Mouse (Mus musculus) CD8-positive naive resting alpha-beta T cell, adult 2 months (primary cell): ENCODE data around the gene Tmem11.

Source experiments
- DNase-seq, 2 experiments: peaks; one replicate each; pipeline ENCODE4 v3.0.0; 2022; ENCODE audit warnings: low read depth in 2 of 2, low spot score in 2 of 2

Gene Tmem11

GRCm38 (mm10) chr11:60828903-60829302, 50.2 kb downstream of the Tmem11 start:
- DNase-seq = no peak

- DNase-seq = no peak
Measured at GRCm38 (mm10) chr11:60827241-60827945, 51.7 kb downstream of the Tmem11 start.

DNA sequence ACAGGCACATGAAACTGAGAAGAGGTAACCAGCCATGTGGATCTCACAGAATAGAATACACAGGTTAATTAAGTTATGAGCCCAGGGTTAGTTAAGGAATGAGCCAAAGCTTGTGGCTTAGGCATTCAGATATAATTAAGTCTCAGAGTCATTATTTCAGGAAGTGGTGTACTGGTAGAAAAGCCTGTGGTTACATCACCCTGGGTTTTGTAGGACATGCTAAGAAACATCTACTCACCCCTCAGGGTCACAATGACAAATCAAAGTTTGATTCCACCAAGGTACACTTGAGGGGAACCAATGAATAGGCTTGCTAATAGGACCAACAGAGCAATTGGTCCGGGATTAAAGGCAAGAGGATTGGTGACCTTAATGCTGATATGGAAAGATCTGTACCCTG, 52.4 kb downstream of the Tmem11 start:
- DNase-seq = no peak

DNA sequence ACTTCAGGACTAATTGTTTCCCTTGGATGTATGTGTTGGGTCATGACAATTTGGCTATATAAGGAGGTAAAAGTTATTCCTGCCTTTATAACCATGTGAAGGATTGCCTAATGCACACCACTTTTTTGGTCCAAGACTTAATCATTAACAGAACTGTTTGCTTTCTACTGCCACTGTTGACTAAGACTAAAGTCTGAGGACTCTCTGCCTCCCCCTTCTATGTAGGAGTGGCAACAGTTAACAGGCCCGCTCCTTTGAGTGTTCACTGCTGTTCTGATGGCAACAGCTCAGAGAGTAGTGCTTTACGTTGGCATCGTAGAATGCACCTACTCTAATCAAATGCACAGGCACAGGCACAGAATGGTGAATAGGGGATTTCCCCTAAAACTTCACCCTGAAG, 53.9 kb downstream of the Tmem11 start:
- no peak for DNase-seq

DNA sequence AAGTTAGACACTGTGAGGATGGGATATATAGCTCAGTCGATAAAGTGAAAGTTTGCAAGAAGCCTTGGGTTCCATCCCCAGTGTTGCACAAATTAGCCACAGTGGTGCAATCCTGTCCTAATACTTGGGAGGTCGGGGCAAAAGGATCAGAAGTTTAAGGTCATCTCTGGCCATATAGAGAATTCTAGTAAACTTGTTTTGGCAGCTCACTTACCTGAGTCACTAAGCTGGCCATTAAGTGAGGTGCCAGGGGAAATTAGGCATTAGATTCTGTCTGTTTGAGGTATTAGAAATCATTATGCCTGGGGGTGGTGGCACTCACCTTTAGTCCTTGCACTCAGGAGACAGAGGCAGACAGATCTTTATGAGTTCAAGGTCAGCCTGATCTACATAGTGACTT, 55.3 kb downstream of the Tmem11 start:
- no peak for DNase-seq

- DNase-seq = no peak
Measured at GRCm38 (mm10) chr11:60816398-60816797, 62.7 kb downstream of the Tmem11 start.
